Mouse (Mus musculus): ENCODE measurements around the gene Rbm20.

Rbm20 gene

GRCm38 (mm10) chr19:53851826-53852698 is 175.0 kb downstream of the Rbm20 start:
- DNase-seq (ENCODE audit: low spot score) = no peak

- DNase-seq (ENCODE audit: low spot score) = peak; percentile 82
Observed at GRCm38 (mm10) chr19:53852699-53853451, 175.8 kb downstream of the Rbm20 start.

- DNase-seq (ENCODE audit: low spot score) = no peak
Observed at GRCm38 (mm10) chr19:53854978-53855377, 177.9 kb downstream of the Rbm20 start.

GRCm38 (mm10) chr19:53855781-53856180 is 178.7 kb downstream of the Rbm20 start:
- no peak for DNase-seq (ENCODE audit: low spot score)

GRCm38 (mm10) chr19:53856794-53857193 is 179.7 kb downstream of the Rbm20 start:
- DNase-seq (ENCODE audit: low spot score) = no peak

GRCm38 (mm10) chr19:53857962-53858361 is 180.9 kb downstream of the Rbm20 start:
- no peak for DNase-seq (ENCODE audit: low spot score)

GRCm38 (mm10) chr19:53859149-53859548 is 182.0 kb downstream of the Rbm20 start:
- DNase-seq (ENCODE audit: low spot score) = no peak

GRCm38 (mm10) chr19:53859593-53859992 is 182.5 kb downstream of the Rbm20 start:
- DNase-seq (ENCODE audit: low spot score) = no peak

- no peak for DNase-seq (ENCODE audit: low spot score)
Observed at GRCm38 (mm10) chr19:53861346-53861745, 184.2 kb downstream of the Rbm20 start.

GRCm38 (mm10) chr19:53862573-53863246 is 185.6 kb downstream of the Rbm20 start:
- DNase-seq (ENCODE audit: low spot score) = no peak

GRCm38 (mm10) chr19:53867238-53867637 is 190.1 kb downstream of the Rbm20 start:
- no peak for DNase-seq (ENCODE audit: low spot score)

GRCm38 (mm10) chr19:53868125-53868524 is 191.0 kb downstream of the Rbm20 start:
- DNase-seq (ENCODE audit: low spot score) = no peak

GRCm38 (mm10) chr19:53868796-53869195 is 191.7 kb downstream of the Rbm20 start:
- DNase-seq (ENCODE audit: low spot score) = no peak

- no peak for DNase-seq (ENCODE audit: low spot score)
Observed at GRCm38 (mm10) chr19:53869427-53870385, 192.6 kb downstream of the Rbm20 start.

GRCm38 (mm10) chr19:53870568-53870967 is 193.5 kb downstream of the Rbm20 start:
- no peak for DNase-seq (ENCODE audit: low spot score)

- no peak for DNase-seq (ENCODE audit: low spot score)
Observed at GRCm38 (mm10) chr19:53871502-53871901, 194.4 kb downstream of the Rbm20 start.

- no peak for DNase-seq (ENCODE audit: low spot score)
Observed at GRCm38 (mm10) chr19:53872994-53873713, 196.0 kb downstream of the Rbm20 start.

- DNase-seq (ENCODE audit: low spot score) = no peak
Observed at GRCm38 (mm10) chr19:53875246-53875645, 198.1 kb downstream of the Rbm20 start.

GRCm38 (mm10) chr19:53877779-53878178 is 200.7 kb downstream of the Rbm20 start:
- no peak for DNase-seq (ENCODE audit: low spot score)

GRCm38 (mm10) chr19:53880460-53880859 is 203.4 kb downstream of the Rbm20 start:
- no peak for DNase-seq (ENCODE audit: low spot score)

GRCm38 (mm10) chr19:53881786-53882185 is 204.7 kb downstream of the Rbm20 start:
- no peak for DNase-seq (ENCODE audit: low spot score)

Measured in embryo, embryonic 10.5 days (tissue).